Comparison of ENCODE assay signal across 9 mouse cellular contexts in genomic region chr9:107735356-107736184, GRCm38 (mm10). TPM values are rescaled to one million over a fixed set of nuclear protein-coding genes. Genes with fewer than 3 reads are reported as not detected.
DNase-seq lines count a peak whose midpoint lies in the region; ATAC-seq and TF ChIP-seq lines count a peak whose summit lies in the region.
"Had no signal": no experiment of that assay in that cellular context is flagged by ENCODE, and none has a peak within 500 bp of the region (broad histone marks: within the 10 kb centered on the region; RNA-seq: fewer than 3 reads in every experiment).

No protein-coding gene starts in this region.

- no peak overlapping the region for H3K4me3 ChIP-seq in liver, embryonic 11.5 days (ENCODE audit: low read depth, low read length)
- no peak overlapping the region for H3K4me3 ChIP-seq in liver, postnatal 0 days (ENCODE audit: low read depth, low read length)
- no peak overlapping the region for H3K4me3 ChIP-seq in forebrain, embryonic 14.5 days (ENCODE audit: low read depth, low read length)
- peak overlapping the region; percentile 39 for H3K4me3 ChIP-seq in midbrain, embryonic 10.5 days

- H3K27ac ChIP-seq in liver, embryonic 11.5 days (ENCODE audit: low read depth, low read length): no peak overlapping the region
- no peak overlapping the region for H3K27ac ChIP-seq in liver, postnatal 0 days (ENCODE audit: low read depth)
- H3K27ac ChIP-seq in forebrain, embryonic 14.5 days (ENCODE audit: low read depth, low read length): peak overlapping the region; percentile 72; the same call in 1 of the 2 replicates
- peak overlapping the region; percentile 80 for H3K27ac ChIP-seq in midbrain, embryonic 10.5 days (replicated peaks)

- no peak for DNase-seq in liver, embryonic 11.5 days (ENCODE audit: low spot score)
- DNase-seq in liver, postnatal 0 days: no peak
- DNase-seq in forebrain, embryonic 14.5 days (ENCODE audit: low spot score): peak; percentile 59
- no peak for DNase-seq in midbrain, embryonic 10.5 days (ENCODE audit: low spot score)
- peak; percentile 60 to 64 for DNase-seq in thymus, postnatal 10 days (ENCODE audit: low spot score in 2 of 2)
- no peak for DNase-seq in layer of hippocampus, postnatal 25 days (ENCODE audit: extremely low spot score in 1 of 2, low spot score in 1 of 2)
- DNase-seq in MN1 (ENCODE audit: low spot score): no peak

- 10% methylated on average over 17 of the region's 17 CpGs for WGBS in liver, embryonic 11.5 days
- WGBS in liver, postnatal 0 days (ENCODE audit: insufficient replicate concordance): 16% methylated on average over 17 of the region's 17 CpGs
- 2% methylated on average over 17 of the region's 17 CpGs for WGBS in forebrain, embryonic 14.5 days
- WGBS in midbrain, embryonic 10.5 days: 2% methylated on average over 17 of the region's 17 CpGs

- H3K4me2 ChIP-seq in liver, embryonic 11.5 days: peak overlapping the region; percentile 40
- no peak overlapping the region for H3K4me2 ChIP-seq in liver, postnatal 0 days (ENCODE audit: low read depth, low read length)
- peak overlapping the region; percentile 46 for H3K4me2 ChIP-seq in forebrain, embryonic 14.5 days (ENCODE audit: low read length)

- no peak overlapping the region for H3K9ac ChIP-seq in liver, embryonic 11.5 days (ENCODE audit: low read depth, low read length)
- no peak overlapping the region for H3K9ac ChIP-seq in liver, postnatal 0 days (replicated peaks)
- peak overlapping the region; percentile 38; the same call in 1 of the 2 replicates for H3K9ac ChIP-seq in forebrain, embryonic 14.5 days (ENCODE audit: low read length)

- H3K4me1 ChIP-seq in liver, embryonic 11.5 days (replicated peaks; ENCODE audit: control insufficient read depth, insufficient read depth, low read length): peaks cover 38% of the 10 kb centered on the region
- H3K4me1 ChIP-seq in liver, postnatal 0 days (ENCODE audit: insufficient read depth): no peaks in the 10 kb centered on the region
- H3K4me1 ChIP-seq in forebrain, embryonic 14.5 days (ENCODE audit: control insufficient read depth, insufficient read depth, low read length): peaks cover 27% of the 10 kb centered on the region
- H3K4me1 ChIP-seq in midbrain, embryonic 10.5 days: peaks cover 61% of the 10 kb centered on the region

- ATAC-seq in liver, embryonic 11.5 days (replicated peaks; ENCODE audit: low FRiP score): no peak
- ATAC-seq in liver, postnatal 0 days: no peak
- peak; percentile 31 for ATAC-seq in forebrain, embryonic 14.5 days
- ATAC-seq in megakaryocyte-erythroid progenitor cell, adult 5-6 weeks (replicated peaks; ENCODE audit: low FRiP score, low TSS enrichment, poor library complexity, severe bottlenecking): no peak

- no peak for TF ChIP-seq CTCF in liver, postnatal 0 days (IDR thresholded peaks at IDR 0.05; ENCODE audit: low read depth)

- H3K27me3 ChIP-seq in liver, embryonic 11.5 days (replicated peaks; ENCODE audit: control insufficient read depth, insufficient read depth, low read length): peaks cover 23% of the 10 kb centered on the region
- peaks cover 20% of the 10 kb centered on the region for H3K27me3 ChIP-seq in liver, postnatal 0 days (ENCODE audit: insufficient read depth, low read length)
- no peaks in the 10 kb centered on the region for H3K27me3 ChIP-seq in forebrain, embryonic 14.5 days (replicated peaks; ENCODE audit: control insufficient read depth, insufficient read depth, low read length)
- peaks cover 28% of the 10 kb centered on the region for H3K27me3 ChIP-seq in midbrain, embryonic 10.5 days (ENCODE audit: low read depth, poor library complexity, severe bottlenecking)

- no peaks in the 10 kb centered on the region for H3K9me3 ChIP-seq in liver, embryonic 11.5 days (ENCODE audit: control insufficient read depth, low read length)
- H3K9me3 ChIP-seq in liver, postnatal 0 days (ENCODE audit: low read length): no peaks in the 10 kb centered on the region
- H3K9me3 ChIP-seq in forebrain, embryonic 14.5 days (replicated peaks; ENCODE audit: control insufficient read depth, low read length): no peaks in the 10 kb centered on the region
- no peaks in the 10 kb centered on the region for H3K9me3 ChIP-seq in midbrain, embryonic 10.5 days (replicated peaks)

- peaks cover 9% of the 10 kb centered on the region for H3K36me3 ChIP-seq in liver, embryonic 11.5 days (ENCODE audit: control insufficient read depth, insufficient read depth, low read length)
- peaks cover 18% of the 10 kb centered on the region for H3K36me3 ChIP-seq in liver, postnatal 0 days (replicated peaks; ENCODE audit: insufficient read depth, low read length)
- H3K36me3 ChIP-seq in forebrain, embryonic 14.5 days (ENCODE audit: control insufficient read depth, insufficient read depth, low read length): peaks cover 25% of the 10 kb centered on the region
- peaks cover 25% of the 10 kb centered on the region for H3K36me3 ChIP-seq in midbrain, embryonic 10.5 days

- no peak for TF ChIP-seq EP300 in liver, postnatal 0 days (IDR thresholded peaks at IDR 0.05; ENCODE audit: low read depth)

RNA-seq across cellular contexts. Expression of gene Sema3f, which starts 25.3 kb away (rescaled TPM):
- 5.9 and 6.2 TPM in 2 replicates for polyA plus RNA-seq in liver, embryonic 11.5 days (2014; fragmentation: Nextera tagmentation; extraction: Ambion mirVana)
- 0.76 and 1.1 TPM in 2 replicates for polyA plus RNA-seq in liver, postnatal 0 days (2015; fragmentation: Nextera tagmentation; extraction: Ambion mirVana)
- 7.4 and 12.2 TPM in 2 replicates for polyA plus RNA-seq in forebrain, embryonic 14.5 days (2014; fragmentation: Nextera tagmentation; extraction: Ambion mirVana)
- 14.9 and 17.2 TPM in 2 replicates for polyA plus RNA-seq in midbrain, embryonic 10.5 days (2016; fragmentation: Nextera tagmentation; extraction: Ambion mirVana)
- total RNA-seq in layer of hippocampus, postnatal 25 days (2021): 1 to 10 TPM; 2.9 to 4.2 TPM
- total RNA-seq in megakaryocyte-erythroid progenitor cell, adult 5-6 weeks (2014; fragmentation: Nextera tagmentation): 0.94 TPM in 1 of 2 replicates, not detected in the other
- not detected in 2 replicates for total RNA-seq in megakaryocyte-erythroid progenitor cell, adult 5-6 weeks (2017)

RNA-seq across cellular contexts. Expression of gene Rbm5, which starts 35.2 kb away (rescaled TPM):
- 115 and 123 TPM in 2 replicates for polyA plus RNA-seq in liver, embryonic 11.5 days (2014; fragmentation: Nextera tagmentation; extraction: Ambion mirVana)
- 37.8 and 41.7 TPM in 2 replicates for polyA plus RNA-seq in liver, postnatal 0 days (2015; fragmentation: Nextera tagmentation; extraction: Ambion mirVana)
- 188 and 210 TPM in 2 replicates for polyA plus RNA-seq in forebrain, embryonic 14.5 days (2014; fragmentation: Nextera tagmentation; extraction: Ambion mirVana)
- polyA plus RNA-seq in midbrain, embryonic 10.5 days (2016; fragmentation: Nextera tagmentation; extraction: Ambion mirVana): 200 and 220 TPM in 2 replicates
- 100 to 1,000 TPM; 117 to 159 TPM for total RNA-seq in layer of hippocampus, postnatal 25 days (2021)
- total RNA-seq in megakaryocyte-erythroid progenitor cell, adult 5-6 weeks (2014; fragmentation: Nextera tagmentation): 172 and 186 TPM in 2 replicates
- total RNA-seq in megakaryocyte-erythroid progenitor cell, adult 5-6 weeks (2017): 236 and 244 TPM in 2 replicates

RNA-seq across cellular contexts. Expression of gene Gnat1, which starts 56.1 kb away (rescaled TPM):
- polyA plus RNA-seq in liver, embryonic 11.5 days (2014; fragmentation: Nextera tagmentation; extraction: Ambion mirVana): 4.7 and 5.0 TPM in 2 replicates
- polyA plus RNA-seq in liver, postnatal 0 days (2015; fragmentation: Nextera tagmentation; extraction: Ambion mirVana): 5.8 and 6.2 TPM in 2 replicates
- polyA plus RNA-seq in forebrain, embryonic 14.5 days (2014; fragmentation: Nextera tagmentation; extraction: Ambion mirVana): 0.28 and 0.66 TPM in 2 replicates
- polyA plus RNA-seq in midbrain, embryonic 10.5 days (2016; fragmentation: Nextera tagmentation; extraction: Ambion mirVana): 3.2 and 3.6 TPM in 2 replicates
- total RNA-seq in layer of hippocampus, postnatal 25 days (2021): not detected
- not detected in 2 replicates for total RNA-seq in megakaryocyte-erythroid progenitor cell, adult 5-6 weeks (2014; fragmentation: Nextera tagmentation)
- 5.3 TPM in 1 of 2 replicates, not detected in the other for total RNA-seq in megakaryocyte-erythroid progenitor cell, adult 5-6 weeks (2017)
- total RNA-seq: neutrophil, adult 5-6 weeks had no signal

Comparison
In these comparisons a context has a peak if more than half of its experiments do, and no peak if none do; other contexts are left out.
1. DNase-seq: peak in forebrain, embryonic 14.5 days (single experiment) and thymus, postnatal 10 days (2 of 2); none in liver, embryonic 11.5 days (single experiment), liver, postnatal 0 days (single experiment), midbrain, embryonic 10.5 days (single experiment), layer of hippocampus, postnatal 25 days (0 of 2) and MN1 (single experiment).
2. H3K27ac ChIP-seq: peak in forebrain, embryonic 14.5 days (single experiment) and midbrain, embryonic 10.5 days (single experiment); none in liver, embryonic 11.5 days (single experiment) and liver, postnatal 0 days (single experiment).